Mouse (Mus musculus) megakaryocyte, embryonic 14.5 days (primary cell): ENCODE results near the gene Nos1ap.

Source experiments
- FLI1 ChIP-seq: IDR thresholded peaks from 2 replicates; pipeline ENCODE4 v1.6.1; 2012; ENCODE audit warnings: low read length, inconsistent platforms, mixed read lengths
- GATA1 ChIP-seq: IDR thresholded peaks from 3 replicates; pipeline ENCODE4 v1.6.1; 2012; ENCODE audit warnings: mixed read lengths, low read length, inconsistent platforms, borderline replicate concordance

GRCm38 (mm10) chr1:170273252-170273651 lies 316.4 kb downstream of the Nos1ap start:
- no peak for TF ChIP-seq GATA1
- TF ChIP-seq FLI1: no peak
